Mouse (Mus musculus) activated CD4-positive, CD25-positive, alpha-beta regulatory T cell, adult 4 months (primary cell): ENCODE measurements around the gene Nek11. TPM values are rescaled to one million over a fixed set of nuclear protein-coding genes. Genes with fewer than 3 reads are reported as not detected.

Experiments
- ATAC-seq: one replicate; pipeline ENCODE4 v1.8.0; 2017
- polyA plus RNA-seq, 2 experiments: library from polyadenylated mRNA; unstranded; fragments of 100-300 nt; shearing (Covaris generic); gene quantifications; one replicate each; pipeline ENCODE4 v1.2.1; 2017

Gene Nek11
- under 1 TPM in 1 of 2 experiments, not detected in 1; 0.22 TPM for polyA plus RNA-seq

- ATAC-seq: peak; percentile 98
These were observed at the start of gene Nek11, which contains the start of gene Aste1 for GRCm38 (mm10) chr9:105395218-105395627. Gene Nek11, minus strand, starts transcription at chr9:105395524. Gene Aste1, plus strand, starts transcription at chr9:105395392.

DNA sequence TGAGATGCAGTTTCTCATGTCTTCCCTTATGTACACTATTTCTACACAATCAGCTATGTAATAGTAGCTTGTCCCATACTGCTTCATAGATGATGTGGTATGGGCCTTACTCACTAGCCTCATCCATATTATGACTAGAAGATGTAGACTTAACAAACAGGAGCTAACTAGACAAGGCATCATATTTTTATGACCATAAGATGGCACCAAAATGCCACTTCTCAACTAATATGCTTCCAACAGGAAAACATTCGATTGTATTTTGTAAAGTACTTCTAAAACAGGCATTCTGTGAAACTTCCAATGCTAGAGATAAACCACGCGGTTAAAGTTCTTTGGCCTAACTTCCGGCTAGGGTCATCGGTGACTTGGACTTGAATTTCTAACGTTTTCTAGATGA, 13.2 kb upstream of the Nek11 start:
- ATAC-seq: no peak

DNA sequence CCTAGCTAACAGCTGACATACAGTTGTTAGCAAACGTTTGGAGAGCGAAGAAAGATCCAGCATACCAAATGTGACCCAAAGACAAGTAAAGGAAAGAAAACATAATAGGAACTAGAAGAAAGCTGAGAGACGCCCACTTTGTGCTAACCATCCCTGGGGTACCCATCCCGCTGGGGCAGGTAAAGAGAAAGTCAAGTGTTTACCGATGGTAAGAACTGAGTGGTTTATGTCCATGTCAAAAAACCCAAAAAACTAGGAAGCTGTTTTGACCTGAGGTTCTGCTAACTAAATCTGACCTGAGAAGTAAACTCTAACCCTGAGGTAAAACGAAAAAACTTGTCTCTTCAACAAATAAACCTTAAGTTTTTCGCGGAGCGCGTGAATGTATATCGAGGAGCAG, 604 bp downstream of the Nek11 start:
- ATAC-seq: no peak

GRCm38 (mm10) chr9:105390616-105391015, 4.7 kb downstream of the Nek11 start:
- ATAC-seq: no peak

GRCm38 (mm10) chr9:105389289-105389688, 6.0 kb downstream of the Nek11 start:
- ATAC-seq: peak; percentile 28

DNA sequence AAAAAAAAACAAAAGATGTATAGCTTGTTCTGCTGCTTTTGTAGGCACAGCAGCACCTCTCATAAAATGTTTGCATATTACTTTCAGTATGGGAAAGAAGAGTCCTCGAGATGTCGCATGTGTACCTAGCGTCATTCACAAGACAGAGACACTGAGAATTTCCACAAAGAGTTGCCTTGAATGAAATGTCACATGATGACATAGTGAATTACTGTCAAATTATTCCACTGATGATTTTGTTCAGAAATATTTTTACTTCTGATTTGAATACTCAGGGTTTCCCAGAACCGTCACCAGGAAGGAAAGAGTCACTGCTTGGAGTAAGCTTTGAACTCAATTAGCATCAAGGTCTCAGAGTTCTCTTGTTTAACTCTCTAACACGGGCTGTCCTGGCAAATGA, 7.9 kb downstream of the Nek11 start:
- no peak for ATAC-seq

GRCm38 (mm10) chr9:105379533-105380145, 15.7 kb downstream of the Nek11 start:
- no peak for ATAC-seq

DNA sequence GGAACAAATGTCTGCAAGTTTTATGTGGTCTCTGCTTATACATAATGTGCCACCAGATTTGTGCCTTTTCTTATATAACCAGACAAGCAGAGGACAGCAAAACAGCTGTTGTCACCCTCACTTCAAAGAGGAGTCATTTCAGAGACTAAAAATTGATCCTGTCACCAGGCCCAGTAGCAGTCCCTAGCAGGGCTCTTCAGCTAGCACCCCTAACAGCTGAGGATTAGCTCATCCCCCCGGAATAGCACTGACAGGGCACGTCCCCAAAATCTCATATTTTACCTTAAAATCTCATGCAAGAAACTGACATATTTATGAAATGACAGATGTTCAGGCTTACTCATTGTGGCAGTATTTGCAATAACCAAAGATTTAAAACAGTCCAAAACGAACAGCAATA, 17.7 kb downstream of the Nek11 start:
- no peak for ATAC-seq

DNA sequence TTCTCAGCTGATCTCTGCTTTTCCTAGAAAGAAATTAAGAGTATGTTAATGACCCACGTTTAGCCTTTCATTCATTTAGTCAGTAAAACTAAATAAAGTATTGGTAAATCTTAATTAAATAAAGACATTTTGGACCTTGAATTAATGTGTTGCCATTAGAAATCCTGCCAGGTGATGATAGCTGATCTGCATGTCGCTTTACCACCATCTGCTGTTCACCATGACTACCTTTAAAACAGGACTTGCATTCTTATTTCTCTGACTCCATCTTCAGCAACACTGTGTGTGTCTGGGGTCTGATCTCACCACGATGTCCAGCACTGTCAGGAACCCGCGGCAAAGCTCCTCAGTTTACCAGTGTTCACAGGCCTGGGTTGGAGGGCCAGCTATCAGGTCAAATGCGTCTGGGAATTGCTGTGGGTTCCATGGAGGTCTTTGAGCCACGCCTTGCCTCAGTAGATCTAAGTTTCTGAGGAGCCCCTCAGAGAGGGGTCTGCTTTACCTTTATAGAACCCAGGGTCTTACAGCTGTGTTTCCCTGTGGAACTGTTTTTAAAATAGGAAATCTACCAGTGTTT, 18.3 kb downstream of the Nek11 start:
- ATAC-seq: no peak

GRCm38 (mm10) chr9:105376411-105376810, 18.9 kb downstream of the Nek11 start:
- ATAC-seq: no peak

DNA sequence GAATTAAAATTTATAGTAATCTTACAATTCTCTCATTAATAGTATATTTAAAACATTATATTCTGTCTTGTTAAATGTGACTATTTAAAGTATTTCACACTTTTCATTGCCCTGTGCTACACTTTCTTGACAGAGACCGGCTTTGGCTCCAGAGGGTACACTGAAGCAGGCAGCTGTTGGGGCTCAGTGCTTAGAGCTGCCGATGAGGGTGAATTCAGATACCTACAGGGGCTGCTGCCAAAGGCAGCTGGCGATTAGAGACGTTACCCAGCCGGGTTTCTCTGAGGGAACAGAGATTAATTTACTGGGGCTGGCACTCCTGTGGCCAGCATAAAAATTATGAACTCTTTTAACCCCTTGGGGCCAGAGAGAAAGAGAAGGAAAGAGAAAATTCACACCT, 21.0 kb downstream of the Nek11 start:
- no peak for ATAC-seq

GRCm38 (mm10) chr9:105368605-105369004, 26.7 kb downstream of the Nek11 start:
- peak; percentile 81 for ATAC-seq

GRCm38 (mm10) chr9:105366199-105366598, 29.1 kb downstream of the Nek11 start:
- ATAC-seq: no peak

DNA sequence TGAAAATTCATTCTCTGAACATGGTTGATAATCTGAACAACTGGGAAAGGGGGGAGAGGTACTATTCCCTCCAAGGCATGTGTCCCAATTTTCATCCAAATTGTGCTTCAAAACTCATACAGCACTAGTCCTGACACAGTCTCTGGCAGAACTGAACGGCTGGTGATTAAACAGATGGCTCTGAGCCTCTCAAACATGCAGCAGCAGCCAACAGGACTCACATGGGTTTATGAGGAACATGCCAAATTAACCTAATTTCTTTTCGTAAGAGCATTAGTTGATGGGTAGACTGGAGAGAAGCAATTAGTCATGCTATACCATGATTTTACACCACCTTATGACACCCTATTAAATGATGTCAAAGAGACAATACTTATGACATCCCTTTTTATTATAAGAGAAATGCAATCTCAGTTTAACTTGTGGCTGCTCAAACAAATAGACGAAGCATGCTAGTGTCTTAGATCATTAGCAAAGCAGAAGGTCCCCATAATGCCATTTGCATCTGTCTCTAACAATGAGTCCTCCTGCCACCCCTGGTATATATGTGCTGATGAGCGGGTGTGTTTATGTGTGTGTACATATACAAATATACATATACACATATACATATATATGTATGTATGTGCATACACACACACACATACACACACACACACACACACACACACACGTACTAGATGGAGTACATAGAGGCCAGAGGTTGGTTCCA, 31.6 kb downstream of the Nek11 start:
- no peak for ATAC-seq

DNA sequence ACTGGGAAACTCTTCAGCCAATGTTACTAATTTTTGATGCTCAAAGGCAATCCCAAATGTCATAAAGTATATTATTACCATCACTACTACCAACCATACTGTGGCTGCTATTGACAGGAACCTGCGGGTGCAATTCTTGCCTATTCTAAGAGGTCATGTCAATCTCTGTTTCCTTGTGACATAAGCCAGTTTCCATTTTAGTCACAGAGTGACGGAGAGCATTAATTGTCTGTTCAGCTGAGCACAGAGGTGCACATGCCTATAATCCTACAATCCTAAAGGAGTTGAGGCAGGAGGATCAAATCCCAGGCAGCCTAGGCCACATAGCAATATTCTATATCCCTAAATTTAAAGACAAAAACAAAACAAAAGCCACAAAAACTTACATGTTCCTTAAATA, 33.1 kb downstream of the Nek11 start:
- no peak for ATAC-seq

GRCm38 (mm10) chr9:105349034-105349433, 46.3 kb downstream of the Nek11 start:
- no peak for ATAC-seq

GRCm38 (mm10) chr9:105348242-105349031, 46.9 kb downstream of the Nek11 start:
- no peak for ATAC-seq

DNA sequence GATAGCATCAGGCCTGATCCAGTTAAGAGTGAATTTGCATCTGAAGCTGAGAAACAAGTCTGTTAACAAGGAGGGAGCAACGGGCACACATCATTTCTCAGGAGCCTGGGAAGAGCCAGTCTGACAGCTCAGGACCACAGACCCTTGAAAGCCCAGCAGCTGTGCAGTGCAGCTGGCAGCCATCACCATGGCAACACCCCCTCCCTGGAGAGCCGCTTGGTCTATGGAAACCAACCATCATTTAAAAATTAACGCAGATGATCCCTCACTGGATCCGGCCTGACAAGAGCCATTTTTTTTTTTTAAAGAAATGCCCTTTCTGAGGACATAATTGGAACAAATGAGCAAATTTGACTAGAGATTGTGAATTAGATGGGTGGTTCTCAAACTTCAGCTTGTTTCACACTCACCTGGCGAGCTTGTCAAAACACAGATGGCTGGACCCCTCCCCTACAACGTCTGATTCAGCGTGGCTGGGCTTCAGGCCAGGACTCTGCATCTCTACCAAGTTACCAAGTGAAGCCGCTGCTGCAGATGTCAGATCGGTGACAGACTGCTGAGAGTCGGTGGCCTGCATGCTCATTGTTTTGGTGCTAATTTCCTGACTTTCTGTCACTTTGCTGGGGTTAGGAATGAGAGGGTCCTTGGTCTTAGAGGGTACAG, 52.2 kb downstream of the Nek11 start:
- no peak for ATAC-seq

DNA sequence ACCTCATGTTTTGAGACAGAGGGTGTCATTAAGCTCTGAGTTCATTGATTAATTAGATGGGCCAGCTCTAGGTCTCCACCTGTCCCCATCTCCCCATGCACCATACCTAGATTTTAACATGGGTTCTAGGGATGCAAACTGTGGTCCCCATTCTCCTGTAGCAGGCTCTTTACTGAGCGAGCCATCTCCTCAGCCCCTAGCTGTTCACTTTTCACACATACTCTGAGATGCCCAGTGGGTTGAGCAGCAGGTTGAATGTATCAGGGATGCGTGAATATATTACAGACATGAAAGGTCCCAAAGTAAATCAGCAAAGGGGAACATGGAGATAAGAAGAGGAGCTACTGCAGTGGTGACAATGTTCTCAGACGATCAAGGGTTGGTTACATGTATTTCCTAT, 52.8 kb downstream of the Nek11 start:
- ATAC-seq: no peak

- ATAC-seq: no peak
These were observed 62.8 kb downstream of the Nek11 start for GRCm38 (mm10) chr9:105332436-105333016.

- no peak for ATAC-seq
These were observed 73.5 kb downstream of the Nek11 start for GRCm38 (mm10) chr9:105321856-105322255.

- no peak for ATAC-seq
These were observed 82.1 kb downstream of the Nek11 start for GRCm38 (mm10) chr9:105313250-105313649.
